Mouse (Mus musculus) small intestine, adult 2 months (tissue): ENCODE measurements around the gene Mosmo.

Experiments used
- CTCF ChIP-seq: fragments of 200-500 bp; IDR thresholded peaks from 2 replicates; pipeline ENCODE4 v1.5.1; 2012; ENCODE audit warnings: low read depth, mild to moderate bottlenecking, control low read depth, inconsistent platforms, low read length, moderate library complexity, mixed read lengths; ENCODE audit not compliant: insufficient replicate concordance, insufficient read length; ENCODE audit errors: extremely low read depth
- POLR2A ChIP-seq: fragments of 200-500 bp; IDR thresholded peaks from 2 replicates; pipeline ENCODE4 v1.6.1; 2012; ENCODE audit warnings: low read depth, mild to moderate bottlenecking, control low read depth, inconsistent platforms, low read length, moderate library complexity

DNA sequence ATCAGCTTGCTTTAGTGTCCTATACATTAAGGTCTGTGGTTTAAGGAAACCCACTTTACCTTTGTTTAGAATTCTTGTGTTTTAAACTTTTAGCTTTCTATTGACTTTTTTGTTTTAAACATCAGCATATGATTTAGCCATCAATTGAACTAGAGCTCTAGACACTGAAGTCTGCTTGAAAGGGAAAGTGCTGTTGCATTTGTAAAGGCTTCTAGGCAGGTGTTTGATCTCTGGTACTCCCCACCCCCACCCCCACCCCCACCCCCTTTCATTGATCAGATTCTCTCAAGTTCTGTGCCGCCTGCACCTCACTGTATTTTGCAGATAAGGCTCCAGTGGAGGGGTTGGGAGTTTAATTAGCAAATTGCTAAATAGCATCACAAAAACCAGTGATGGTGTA, 18.2 kb downstream of the Mosmo start:
- TF ChIP-seq CTCF (no peak), POLR2A (no peak)
